Mouse (Mus musculus) kidney, adult 2 months (tissue): ENCODE measurements at regions not wholly inside any gene's neighbourhood (a gene's known extent, or its start where the extent isn't known, plus 50 kb on each side); places are given as distances from the start of the nearest gene placed in this dataset.

Experiments
- CTCF ChIP-seq: fragments of 200-500 bp; conservative IDR thresholded peaks from 2 replicates; pipeline ENCODE4 v1.5.1; 2011; ENCODE audit warnings: low read depth, mild to moderate bottlenecking, control low read depth, low read length, moderate library complexity, mixed read lengths; ENCODE audit not compliant: insufficient read depth, insufficient read length
- POLR2A ChIP-seq: fragments of 200-500 bp; IDR thresholded peaks from one replicate; pipeline ENCODE4 v1.6.1; 2011; ENCODE audit warnings: low read depth, low read length, control low read depth

- no peak for TF ChIP-seq CTCF
- no peak for TF ChIP-seq POLR2A
Observed at GRCm38 (mm10) chr5:45923907-45924594, 66.6 kb upstream of the Lcorl start.
